Mouse (Mus musculus) Muller cell, postnatal 12 days (primary cell): ENCODE results near the gene Pbx2.

ENCODE experiments used
- DNase-seq: peaks from one replicate; pipeline ENCODE4 v3.0.0-alpha.2; 2015; ENCODE audit errors: inconsistent ontology term

The Pbx2 gene

GRCm38 (mm10) chr17:34582528-34582927 is 8.5 kb upstream of the Pbx2 start:
- no peak for DNase-seq

GRCm38 (mm10) chr17:34583397-34583796 is 7.7 kb upstream of the Pbx2 start:
- no peak for DNase-seq

- DNase-seq: no peak
Measured at GRCm38 (mm10) chr17:34583819-34584218, 7.2 kb upstream of the Pbx2 start.

GRCm38 (mm10) chr17:34585121-34585520 is 5.9 kb upstream of the Pbx2 start:
- DNase-seq: no peak

- no peak for DNase-seq
Measured at GRCm38 (mm10) chr17:34585877-34586771, 4.9 kb upstream of the Pbx2 start.

GRCm38 (mm10) chr17:34586796-34587422 is 4.2 kb upstream of the Pbx2 start:
- DNase-seq: peak; percentile 99

GRCm38 (mm10) chr17:34587423-34587811 is 3.6 kb upstream of the Pbx2 start:
- DNase-seq: peak; percentile 98

- no peak for DNase-seq
Measured at GRCm38 (mm10) chr17:34587814-34588213, 3.3 kb upstream of the Pbx2 start.

GRCm38 (mm10) chr17:34588767-34589166 is 2.3 kb upstream of the Pbx2 start:
- DNase-seq: no peak

GRCm38 (mm10) chr17:34589206-34589605 is 1.9 kb upstream of the Pbx2 start:
- no peak for DNase-seq

- DNase-seq: no peak
Measured at GRCm38 (mm10) chr17:34589681-34590101, 1.4 kb upstream of the Pbx2 start, which contains the start of gene Gpsm3. Gene Gpsm3, plus strand, starts transcription at chr17:34589806.

- no peak for DNase-seq
Measured at GRCm38 (mm10) chr17:34590154-34590987, 695 bp upstream of the Pbx2 start.

GRCm38 (mm10) chr17:34591994-34592375 is 919 bp downstream of the Pbx2 start:
- peak; percentile 96 for DNase-seq

- peak; percentile 22 for DNase-seq
Measured at GRCm38 (mm10) chr17:34592581-34593549, 1.8 kb downstream of the Pbx2 start.

GRCm38 (mm10) chr17:34593752-34594525 is 2.9 kb downstream of the Pbx2 start:
- DNase-seq: no peak

GRCm38 (mm10) chr17:34596098-34596497 is 5.0 kb downstream of the Pbx2 start:
- DNase-seq: no peak

GRCm38 (mm10) chr17:34597566-34598095 is 6.6 kb downstream of the Pbx2 start, which contains the start of gene Ager:
Gene Ager, plus strand, starts transcription at chr17:34597862.
- no peak for DNase-seq

- no peak for DNase-seq
Measured at GRCm38 (mm10) chr17:34599891-34600290, 8.8 kb downstream of the Pbx2 start.

- DNase-seq: no peak
Measured at GRCm38 (mm10) chr17:34601796-34602195, 10.7 kb downstream of the Pbx2 start.
